Mouse (Mus musculus) common myeloid progenitor, adult 5-6 weeks (primary cell): ENCODE measurements around the gene Gm49325. TPM values are rescaled to one million over a fixed set of nuclear protein-coding genes. Genes with fewer than 3 reads are reported as not detected.
"Not testable (repeated sequence)": the region's sequence is repeated elsewhere in the genome, so short reads cannot be mapped to it uniquely, and the experiment has no call there.

Experiments used
- ATAC-seq: replicated peaks from 2 replicates; pipeline ENCODE4 v1.8.0; 2016; ENCODE audit warnings: low read depth, mild to moderate bottlenecking, moderate TSS enrichment, inconsistent platforms; ENCODE audit not compliant: poor library complexity, severe bottlenecking
- total RNA-seq: library from RNA; stranded (forward); fragments of 200-1000, 187-1606 nt; gene quantifications from 2 replicates; pipeline ENCODE4 v1.2.3, GENCODE M21; 2017

The Gm49325 gene
- total RNA-seq, 1 experiment from 2014 or later = not detected

DNA sequence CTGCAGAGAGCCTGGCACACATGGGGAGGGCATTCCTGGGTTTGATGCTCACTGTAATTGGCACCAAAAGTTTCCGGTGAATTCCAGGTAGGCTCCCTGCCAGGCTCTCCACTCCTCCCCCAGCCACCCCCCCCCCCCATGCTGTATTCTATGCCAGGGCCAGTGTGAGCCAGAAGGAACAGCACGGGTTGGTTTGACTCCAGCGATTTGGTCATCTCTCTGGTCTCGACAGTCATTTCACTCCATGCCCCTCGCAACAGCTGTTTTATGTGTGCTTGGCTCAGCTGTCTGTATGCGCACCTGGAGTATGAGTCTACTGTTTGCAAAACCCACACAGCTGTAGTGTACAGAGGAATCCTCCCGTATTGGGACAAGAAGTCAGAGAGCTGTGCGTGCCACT is 60.3 kb downstream of the Gm49325 start:
- ATAC-seq = no peak

DNA sequence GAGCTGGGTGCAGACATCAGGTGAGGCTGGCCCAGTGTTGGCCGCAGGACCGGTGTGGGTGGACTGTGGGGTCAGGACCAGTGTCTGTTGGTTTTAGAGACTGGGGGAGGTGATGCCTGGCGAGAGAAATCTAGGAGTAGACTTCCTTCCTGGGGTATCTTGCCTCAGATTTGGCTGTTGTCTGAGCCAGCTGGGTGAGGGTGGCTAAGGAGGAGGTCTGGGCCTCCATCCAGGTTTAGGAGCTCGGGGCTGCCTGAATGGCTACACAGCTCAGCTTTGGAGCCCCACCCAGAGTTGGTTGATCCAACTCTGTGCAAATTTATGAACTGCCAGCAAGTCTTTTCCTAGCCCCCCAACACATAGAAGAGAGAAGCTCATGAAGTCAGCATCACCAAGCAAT is 61.4 kb downstream of the Gm49325 start:
- ATAC-seq = no peak

DNA sequence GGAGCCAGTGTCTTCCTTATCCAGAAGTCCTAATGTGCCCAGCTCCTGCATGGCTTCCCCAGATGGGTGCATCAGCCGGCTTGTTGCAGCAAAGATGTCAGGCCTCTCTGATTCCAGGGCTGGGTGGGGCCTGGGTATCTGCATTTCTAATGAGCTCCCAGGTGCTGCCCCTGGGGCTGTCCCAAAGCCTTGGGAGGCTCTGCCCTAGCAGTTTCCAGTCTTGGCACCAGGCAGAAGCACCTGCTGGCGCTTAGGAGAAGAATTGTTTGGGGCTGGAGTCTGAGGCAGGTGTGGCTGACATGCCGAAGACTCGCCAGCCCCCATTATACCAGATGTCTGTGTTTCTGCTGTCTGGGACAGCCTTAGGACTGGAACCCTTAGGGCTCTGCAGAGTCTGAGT is 64.7 kb downstream of the Gm49325 start:
- ATAC-seq = no peak

DNA sequence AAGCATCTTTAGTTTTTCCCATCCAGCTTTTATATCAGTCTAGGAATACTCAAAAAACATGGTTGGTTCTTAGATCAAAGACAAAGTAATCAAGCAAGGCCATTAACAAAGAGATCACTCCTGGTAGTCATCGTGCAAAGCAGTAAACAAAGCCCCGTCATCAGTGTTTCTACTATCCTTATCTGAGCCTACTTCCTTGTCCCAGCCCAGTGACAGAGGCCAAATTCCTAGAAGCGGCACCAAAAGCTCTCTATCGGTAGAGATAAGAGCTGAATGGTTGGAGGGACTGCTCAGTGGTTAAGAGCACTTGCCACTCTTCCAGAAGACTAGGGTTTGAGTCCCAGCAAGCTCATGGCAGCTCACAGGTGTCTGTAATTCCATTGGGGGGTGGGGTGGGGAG is 65.5 kb downstream of the Gm49325 start:
- ATAC-seq = peak; percentile 36; the same call in 1 of the 2 replicates

DNA sequence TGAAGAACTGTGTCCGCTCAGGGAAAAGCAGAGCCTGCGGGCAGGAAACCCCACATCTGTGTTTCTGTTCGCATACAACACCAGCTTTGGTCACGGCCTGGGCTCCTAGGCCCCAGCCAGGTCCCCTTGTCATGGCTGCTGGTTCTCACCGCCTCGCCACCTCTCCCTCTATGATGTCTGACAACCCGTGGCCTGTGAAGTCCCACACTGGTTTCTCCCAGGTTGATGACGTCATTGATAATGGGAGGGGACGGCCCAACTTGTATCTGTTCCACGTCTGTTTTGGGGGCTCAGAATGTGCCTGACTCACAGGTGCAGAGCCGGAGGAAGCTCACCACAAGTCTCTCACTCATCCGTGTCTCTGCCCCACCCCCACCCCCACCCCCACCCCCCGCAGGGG is 67.8 kb downstream of the Gm49325 start:
- ATAC-seq = no peak

DNA sequence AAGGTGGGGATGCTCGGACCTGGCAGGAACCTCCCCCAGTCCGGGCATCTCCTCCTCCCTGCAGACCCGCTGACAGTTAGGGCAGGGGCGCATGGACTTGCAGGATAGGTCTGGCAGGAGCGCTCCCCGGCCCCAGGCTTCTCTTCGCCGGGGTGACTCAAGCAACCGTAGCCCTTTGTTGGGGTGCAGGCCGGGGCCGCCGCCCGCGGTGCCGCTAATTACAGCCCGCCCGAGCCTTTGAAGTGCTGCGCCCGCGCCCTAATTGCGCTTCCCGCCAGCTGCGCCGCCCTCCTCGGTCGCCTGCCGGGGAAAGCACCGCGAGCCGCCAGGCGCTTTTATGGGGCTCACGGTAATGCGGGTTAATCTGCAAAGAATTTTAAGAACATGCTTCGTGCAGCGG is 71.6 kb downstream of the Gm49325 start:
- ATAC-seq = 0 out of 2 replicates have a peak, but pooled peaks have one; percentile 32

DNA sequence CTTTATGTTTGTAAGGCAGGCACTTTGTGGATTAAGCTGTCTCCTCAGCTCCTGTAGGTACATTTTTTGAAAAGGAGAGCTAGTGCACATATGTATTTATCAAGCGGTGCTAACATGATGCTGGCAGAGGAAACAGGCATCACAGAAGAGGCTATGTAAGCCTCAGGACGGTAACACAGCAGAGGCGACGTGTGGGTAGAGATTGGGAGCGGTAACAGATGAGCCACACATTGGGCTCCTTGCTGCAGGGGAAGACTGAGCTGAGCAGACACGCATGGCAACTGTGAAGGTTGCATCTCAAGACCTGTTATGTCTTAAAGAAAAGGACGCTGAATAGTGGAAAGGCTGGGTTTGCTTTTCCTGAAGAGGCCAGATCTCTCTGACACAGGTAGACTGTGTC is 77.0 kb downstream of the Gm49325 start:
- no peak for ATAC-seq

DNA sequence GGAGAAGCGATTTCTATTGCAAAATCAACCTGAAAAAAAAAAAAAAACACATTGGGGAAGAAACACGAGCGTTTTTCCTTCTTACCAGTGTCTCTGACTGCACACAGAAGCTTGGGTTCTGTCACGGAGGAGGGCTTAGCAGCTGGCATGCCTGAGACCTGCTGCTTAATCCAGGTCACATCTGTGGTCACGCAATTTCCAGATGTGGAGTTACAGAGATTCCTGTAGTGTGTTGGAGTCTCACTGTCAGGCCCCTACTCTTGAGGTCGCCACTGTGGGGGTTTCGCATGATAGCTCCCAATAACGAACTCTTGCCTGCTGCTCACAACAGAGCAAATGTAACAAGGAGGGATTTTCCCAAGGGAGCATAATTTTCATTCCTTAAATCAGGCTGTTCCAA is 78.2 kb downstream of the Gm49325 start:
- no peak for ATAC-seq

DNA sequence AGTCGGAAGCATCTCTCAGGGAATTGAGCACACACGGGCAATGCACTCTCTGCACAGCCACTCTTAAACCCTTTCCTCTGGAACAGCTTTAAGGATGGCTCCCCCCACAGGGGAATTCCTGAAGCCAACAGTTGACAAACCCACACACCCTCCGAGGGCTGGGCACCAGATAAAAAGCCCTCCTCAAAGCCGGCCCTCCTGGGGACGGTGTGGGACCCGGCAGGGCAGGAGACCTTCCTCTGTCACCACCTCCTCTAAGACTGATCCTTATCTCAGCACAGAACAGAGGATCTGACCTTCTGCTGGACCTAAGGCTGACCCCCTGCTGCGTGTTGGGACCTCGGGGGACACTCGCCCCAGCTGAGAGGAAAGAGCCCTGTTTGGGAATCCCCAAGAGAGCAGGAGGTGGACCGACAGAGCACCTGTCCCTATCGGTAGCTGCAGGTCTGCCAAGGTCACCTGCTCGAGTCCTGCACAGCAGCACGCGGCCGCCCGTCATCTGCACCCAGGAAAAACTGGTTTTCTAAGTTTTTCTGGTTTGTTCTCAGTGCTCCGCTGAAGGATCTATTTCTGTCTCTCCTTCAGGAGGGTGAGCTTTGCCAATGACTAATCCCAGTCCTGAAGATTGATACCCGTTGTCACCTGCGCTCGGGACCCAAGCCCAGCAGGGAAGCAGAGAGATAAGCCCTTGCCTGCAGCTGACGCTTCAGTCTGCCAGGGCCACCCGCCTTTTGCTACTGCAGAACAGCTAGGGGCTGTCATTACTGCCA is 80.1 kb downstream of the Gm49325 start, which contains the start of gene Tspear:
TSS of gene Tspear (plus strand) at position 675 of the 770 bp plus-strand sequence.
- ATAC-seq = no peak

DNA sequence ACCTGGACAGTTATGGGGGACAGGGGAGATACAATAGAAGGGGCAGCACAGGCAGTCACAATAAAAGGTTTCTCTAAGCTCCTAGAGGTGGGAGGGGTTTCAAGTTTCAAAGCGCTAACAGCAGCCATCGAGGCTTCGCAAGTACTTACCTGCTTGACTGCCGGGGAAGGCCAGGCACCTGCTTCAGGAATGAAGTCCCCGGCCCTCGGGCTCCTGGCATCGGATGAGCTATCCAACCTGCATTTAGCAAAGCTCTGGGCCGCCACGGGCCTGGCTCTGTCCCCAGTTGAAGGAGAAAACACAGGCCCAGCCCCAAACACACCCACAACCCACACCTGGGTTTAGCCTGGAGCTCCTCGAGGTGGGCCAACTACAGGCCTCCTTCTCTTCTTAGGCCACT is 81.0 kb downstream of the Gm49325 start:
- ATAC-seq = no peak

DNA sequence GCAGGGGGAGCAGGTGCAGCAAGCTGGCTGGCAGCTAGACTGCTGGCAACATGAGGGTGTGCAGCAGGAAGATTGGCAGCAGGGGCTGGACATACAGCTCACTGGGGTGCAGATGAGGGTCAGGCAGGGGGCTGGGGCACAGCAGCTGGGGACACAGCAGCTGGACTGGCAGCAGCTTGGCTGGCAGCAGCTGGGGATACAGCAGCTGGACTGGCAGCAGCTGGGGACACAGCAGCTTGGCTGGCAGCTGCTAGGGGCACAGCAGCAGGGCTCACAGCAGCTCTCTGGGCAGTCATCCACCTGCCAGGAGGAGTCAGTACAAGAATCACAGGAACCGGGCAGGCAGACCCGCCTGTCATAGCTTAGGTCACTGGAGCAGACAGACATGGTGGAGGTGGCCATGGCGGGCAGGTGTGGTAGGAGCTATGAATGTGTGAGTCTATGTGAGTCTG is 84.4 kb downstream of the Gm49325 start, which contains the start of gene Gm19402:
TSS of gene Gm19402 (minus strand) at position 402 of the 452 bp plus-strand sequence.
- ATAC-seq = not testable (repeated sequence)

Other genes starting within 250 kb of the Gm49325 start
- gene Adarb1, start 187.9 kb upstream of the Gm49325 start, total RNA-seq = 0.15 and 2.7 TPM in 2 replicates
- gene Fam207a, start 90.4 kb upstream of the Gm49325 start, total RNA-seq = 23.1 and 32.5 TPM in 2 replicates
- 12.4 and 18.4 TPM in 2 replicates for gene Itgb2, start 75.9 kb upstream of the Gm49325 start, total RNA-seq
- 35.5 and 47.4 TPM in 2 replicates for gene Pttg1ip, start 24.5 kb upstream of the Gm49325 start, total RNA-seq
- gene Sumo3, start 100 bp upstream of the Gm49325 start, total RNA-seq = 147 and 170 TPM in 2 replicates
- gene Ube2g2, start 16.1 kb downstream of the Gm49325 start, total RNA-seq = 27.0 and 37.2 TPM in 2 replicates
- 0.87 and 1.2 TPM in 2 replicates for gene Tspear, start 80.4 kb downstream of the Gm49325 start, total RNA-seq
- not detected in 2 replicates for gene Gm19402, start 84.6 kb downstream of the Gm49325 start, total RNA-seq
- gene Gm9508, start 91.0 kb downstream of the Gm49325 start, total RNA-seq = not detected in 2 replicates
- not detected in 2 replicates for gene Gm10272, start 100.4 kb downstream of the Gm49325 start, total RNA-seq
- not detected in 2 replicates for gene Gm10024, start 105.3 kb downstream of the Gm49325 start, total RNA-seq
- not detected in 2 replicates for gene Gm10142, start 109.6 kb downstream of the Gm49325 start, total RNA-seq
- not detected in 2 replicates for gene Krtap12-1, start 114.4 kb downstream of the Gm49325 start, total RNA-seq
- not detected in 2 replicates for gene Gm10100, start 120.3 kb downstream of the Gm49325 start, total RNA-seq
- not detected in 2 replicates for gene Gm18596, start 136.4 kb downstream of the Gm49325 start, total RNA-seq
- not detected in 2 replicates for gene Gm9736, start 145.2 kb downstream of the Gm49325 start, total RNA-seq
- not detected in 2 replicates for gene Gm3233, start 153.5 kb downstream of the Gm49325 start, total RNA-seq
- gene Gm3238, start 165.1 kb downstream of the Gm49325 start, total RNA-seq = not detected in 2 replicates
- not detected in 2 replicates for gene Gm7138, start 170.7 kb downstream of the Gm49325 start, total RNA-seq
- not detected in 2 replicates for gene Gm3250, start 176.3 kb downstream of the Gm49325 start, total RNA-seq
- not detected in 2 replicates for gene Gm7137, start 182.0 kb downstream of the Gm49325 start, total RNA-seq
- not detected in 2 replicates for gene Gm9639, start 188.9 kb downstream of the Gm49325 start, total RNA-seq
- gene Gm19668, start 192.9 kb downstream of the Gm49325 start, total RNA-seq = not detected in 2 replicates
- not detected in 2 replicates for gene Gm9507, start 205.6 kb downstream of the Gm49325 start, total RNA-seq
- gene Gm2696, start 208.5 kb downstream of the Gm49325 start, total RNA-seq = not detected in 2 replicates
- gene Krtap10-4, start 220.9 kb downstream of the Gm49325 start, total RNA-seq = not detected in 2 replicates
- gene Krtap10-10, start 229.8 kb downstream of the Gm49325 start, total RNA-seq = not detected in 2 replicates
- gene Gm36176, start 240.6 kb downstream of the Gm49325 start, total RNA-seq = not detected in 2 replicates
- gene Gm10318, start 246.7 kb downstream of the Gm49325 start, total RNA-seq = not detected in 2 replicates